Mouse (Mus musculus) cerebellum, adult 18-20 months (tissue): ENCODE results near the gene Nfkbie.

Experiments used
- DNase-seq, 2 experiments: peaks; one replicate each; pipeline ENCODE4 v3.0.0; 2021

Nfkbie gene

GRCm38 (mm10) chr17:45599446-45600242 is 44.1 kb downstream of the Nfkbie start, which contains the start of gene Slc29a1:
Gene Slc29a1 (minus strand): TSS chr17:45599606.
- peak; percentile 27 to 34 for DNase-seq

- no peak for DNase-seq
Observed at GRCm38 (mm10) chr17:45600267-45600666, 44.8 kb downstream of the Nfkbie start.

- DNase-seq: no peak
Observed at GRCm38 (mm10) chr17:45601325-45601724, 45.8 kb downstream of the Nfkbie start.

GRCm38 (mm10) chr17:45601877-45602304 is 46.4 kb downstream of the Nfkbie start, which contains the start of gene Mymx:
Gene Mymx (minus strand): TSS chr17:45602102.
- DNase-seq: no peak

GRCm38 (mm10) chr17:45602984-45603383 is 47.5 kb downstream of the Nfkbie start:
- no peak for DNase-seq

- no peak for DNase-seq
Observed at GRCm38 (mm10) chr17:45606992-45607879, 51.7 kb downstream of the Nfkbie start.

- no peak for DNase-seq
Observed at GRCm38 (mm10) chr17:45608396-45608795, 52.9 kb downstream of the Nfkbie start.

- no peak for DNase-seq
Observed at GRCm38 (mm10) chr17:45610144-45610866, 54.8 kb downstream of the Nfkbie start.

- DNase-seq: no peak
Observed at GRCm38 (mm10) chr17:45612008-45612407, 56.5 kb downstream of the Nfkbie start.
